Comparison of ENCODE assay signal across 8 mouse cellular contexts in genomic region chr7:143460874-143461273, GRCm38 (mm10). TPM values are rescaled to one million over a fixed set of nuclear protein-coding genes. Genes with fewer than 3 reads are reported as not detected.
DNase-seq lines count a peak whose midpoint lies in the region; ATAC-seq lines count a peak whose summit lies in the region.

Cdkn1c (minus strand) TSS chr7:143461050.

- H3K36me3 ChIP-seq in embryonic facial prominence, embryonic 11.5 days (replicated peaks; ENCODE audit: control insufficient read depth, insufficient read depth, low read depth, low read length), result no peaks in the 10 kb centered on the region
- no peaks in the 10 kb centered on the region for H3K36me3 ChIP-seq in intestine, embryonic 16.5 days (ENCODE audit: control insufficient read depth, insufficient read depth, low read length)

- peak; percentile 81 for ATAC-seq in activated CD4-positive, CD25-positive, alpha-beta regulatory T cell, adult 4 months
- ATAC-seq in embryonic facial prominence, embryonic 11.5 days (replicated peaks; ENCODE audit: insufficient number of reproducible peaks, low FRiP score, low TSS enrichment, low read depth), result peak; percentile 79
- ATAC-seq in intestine, embryonic 16.5 days, result peak; percentile 85
- peak; percentile 84 for ATAC-seq in megakaryocyte-erythroid progenitor cell, adult 5-6 weeks (replicated peaks; ENCODE audit: low FRiP score, low TSS enrichment, poor library complexity, severe bottlenecking)

- peak within 1 kb of the TSS; percentile 75 for H3K4me2 ChIP-seq in embryonic facial prominence, embryonic 11.5 days (ENCODE audit: low read depth, low read length)
- H3K4me2 ChIP-seq in intestine, embryonic 16.5 days (ENCODE audit: low read depth, low read length), result peak within 1 kb of the TSS; percentile 68

- DNase-seq in embryonic facial prominence, embryonic 11.5 days (ENCODE audit: low spot score), result peak; percentile 90
- no peak for DNase-seq in gonadal fat pad, adult 2 months (ENCODE audit: low read depth)
- DNase-seq in left cerebral cortex, postnatal 25 days (ENCODE audit: low spot score in 2 of 2), result peak; percentile 76 to 88
- DNase-seq in right cerebral cortex, postnatal 10 days (ENCODE audit: low spot score in 2 of 2), result peak; percentile 90 to 91
- peak; percentile 45 for DNase-seq in urinary bladder, postnatal 10 days (ENCODE audit: low spot score)

- H3K9ac ChIP-seq in embryonic facial prominence, embryonic 11.5 days (replicated peaks; ENCODE audit: low read length), result peak within 1 kb of the TSS; percentile 76
- peak within 1 kb of the TSS; percentile 70 for H3K9ac ChIP-seq in intestine, embryonic 16.5 days (ENCODE audit: low read depth, low read length)

- H3K4me1 ChIP-seq in embryonic facial prominence, embryonic 11.5 days (ENCODE audit: control insufficient read depth, insufficient read depth, low read length), result no peaks in the 10 kb centered on the region; the same call in 1 of the 2 replicates
- peaks cover 17% of the 10 kb centered on the region for H3K4me1 ChIP-seq in intestine, embryonic 16.5 days (ENCODE audit: control insufficient read depth, insufficient read depth, low read length)

- H3K4me3 ChIP-seq in embryonic facial prominence, embryonic 11.5 days (ENCODE audit: low read depth, low read length), result peak within 1 kb of the TSS; percentile 67
- H3K4me3 ChIP-seq in intestine, embryonic 16.5 days (ENCODE audit: low read length), result peak within 1 kb of the TSS; percentile 63

- 0 out of 2 replicates have a peak, but pooled peaks cover 2% of the 10 kb centered on the region for H3K27me3 ChIP-seq in embryonic facial prominence, embryonic 11.5 days (ENCODE audit: control insufficient read depth, insufficient read depth, low read length)
- no peaks in the 10 kb centered on the region for H3K27me3 ChIP-seq in intestine, embryonic 16.5 days (replicated peaks; ENCODE audit: control insufficient read depth, insufficient read depth, low read length)

- H3K9me3 ChIP-seq in embryonic facial prominence, embryonic 11.5 days (replicated peaks; ENCODE audit: control insufficient read depth, low read length), result peaks cover 19% of the 10 kb centered on the region
- peaks cover 24% of the 10 kb centered on the region for H3K9me3 ChIP-seq in intestine, embryonic 16.5 days (ENCODE audit: control insufficient read depth, low read length)

- intact Hi-C loops in left cerebral cortex, postnatal 25 days (cut with DNase I), result no loop called here

- WGBS in embryonic facial prominence, embryonic 11.5 days, result 23% methylated on average over 41 of the region's 48 CpGs
- 33% methylated on average over 48 of the region's 48 CpGs for WGBS in intestine, embryonic 16.5 days

- peak within 1 kb of the TSS; percentile 65 for H3K27ac ChIP-seq in embryonic facial prominence, embryonic 11.5 days (replicated peaks; ENCODE audit: low read depth, low read length)
- H3K27ac ChIP-seq in intestine, embryonic 16.5 days (ENCODE audit: low read length), result peak within 1 kb of the TSS; percentile 77

RNA-seq across cellular contexts. Expression of gene Cdkn1c, which starts in this region (rescaled TPM):
- under 1 TPM; 0.24 to 0.41 TPM for polyA plus RNA-seq in activated CD4-positive, CD25-positive, alpha-beta regulatory T cell, adult 4 months (2017; shearing (Covaris generic))
- 1,085 and 1,117 TPM in 2 replicates for polyA plus RNA-seq in embryonic facial prominence, embryonic 11.5 days (2014; fragmentation: Nextera tagmentation; extraction: Ambion mirVana)
- polyA plus RNA-seq in gonadal fat pad, adult 2 months (2012; rRNA removed), result 15.3 and 17.5 TPM in 2 replicates
- 522 and 653 TPM in 2 replicates for polyA plus RNA-seq in intestine, embryonic 16.5 days (2015; fragmentation: Nextera tagmentation; extraction: Ambion mirVana)
- 10 to 100 TPM; 10.7 to 11.4 TPM for total RNA-seq in left cerebral cortex, postnatal 25 days (2021)
- 4.3 TPM in 1 of 2 replicates, not detected in the other for total RNA-seq in megakaryocyte-erythroid progenitor cell, adult 5-6 weeks (2014; fragmentation: Nextera tagmentation)
- total RNA-seq in megakaryocyte-erythroid progenitor cell, adult 5-6 weeks (2017), result 1.1 and 1.3 TPM in 2 replicates

Comparison
In these comparisons a context has a peak if more than half of its experiments do, and no peak if none do; other contexts are left out.
1. RNA of gene Cdkn1c (polyA plus RNA-seq): 1,085 to 1,117 TPM in embryonic facial prominence, embryonic 11.5 days and 522 to 653 TPM in intestine, embryonic 16.5 days; 15.3 to 17.5 TPM in gonadal fat pad, adult 2 months and 0.24 to 0.41 TPM in activated CD4-positive, CD25-positive, alpha-beta regulatory T cell, adult 4 months; every median in the first group is over 10 times any median in the second.
2. Peak in ATAC-seq in activated CD4-positive, CD25-positive, alpha-beta regulatory T cell, adult 4 months; RNA of the gene not detected or under 1 TPM.
3. Peak in every context shown above with its lines, with median percentiles within 50 percentile points of each other: ATAC-seq.